Mouse (Mus musculus) spleen, adult 2 months (tissue): ENCODE measurements around the gene Bicc1.

Experiments
- CTCF ChIP-seq: fragments of 200-500 bp; IDR thresholded peaks from 2 replicates; pipeline ENCODE4 v1.5.1; 2011; ENCODE audit warnings: mild to moderate bottlenecking, inconsistent platforms; ENCODE audit not compliant: insufficient read depth, insufficient read length, insufficient replicate concordance; ENCODE audit errors: extremely low read depth
- POLR2A ChIP-seq: fragments of 200-500 bp; IDR thresholded peaks from 2 replicates; pipeline ENCODE4 v1.6.1; 2011; ENCODE audit warnings: low read depth, low read length, inconsistent platforms

DNA sequence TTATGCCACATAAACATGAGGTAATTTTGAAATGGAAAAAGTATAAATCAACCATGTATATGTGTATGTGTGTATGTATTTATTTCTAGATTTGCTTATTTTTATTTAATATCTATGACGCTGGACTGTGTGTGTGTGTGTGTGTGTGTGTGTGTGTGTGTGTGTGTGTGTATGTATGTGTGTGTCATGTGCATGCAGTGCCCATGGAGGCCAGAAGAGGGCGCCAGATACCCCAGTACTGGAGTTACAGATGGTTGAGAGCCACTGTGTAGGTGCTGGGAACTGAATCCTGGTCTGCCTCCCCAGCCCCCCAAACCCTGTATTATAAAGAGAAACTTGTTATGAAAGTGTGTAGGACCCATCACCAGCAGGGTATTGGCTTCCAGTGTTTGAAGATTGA lies 20.6 kb upstream of the Bicc1 start:
- TF ChIP-seq POLR2A (no peak), CTCF (no peak)
